Mouse (Mus musculus): ENCODE results near the gene Alg5. TPM values are rescaled to one million over a fixed set of nuclear protein-coding genes. Genes with fewer than 3 reads are reported as not detected.

The Alg5 gene
- polyA plus RNA-seq, 1 experiment, result 41.5 TPM

GRCm38 (mm10) chr3:54717348-54717747 lies 18.0 kb upstream of the Alg5 start:
- Histone ChIP-seq H3K27me3 (ENCODE audit: control insufficient read depth, insufficient read depth, insufficient read length) (no peaks in the 10 kb centered on the region), H3K4me2 (ENCODE audit: low read depth) (no peak overlapping the region), H3K36me3 (ENCODE audit: control insufficient read depth, insufficient read depth) (peaks cover 73% of the 10 kb centered on the region), H3K79me2 (ENCODE audit: control insufficient read depth, insufficient read depth) (no peaks in the 10 kb centered on the region), H3K4me3 (no peak overlapping the region), H3ac (ENCODE audit: control insufficient read depth, insufficient read length) (no peak overlapping the region)
- TF ChIP-seq POLR2A (IDR thresholded peaks at IDR 0.05; ENCODE audit: insufficient read length, low read depth) (no peak), TCF3 (IDR thresholded peaks at IDR 0.05; ENCODE audit: insufficient read length, low read depth) (no peak), E2F4 (IDR thresholded peaks at IDR 0.05; ENCODE audit: insufficient read depth) (no peak), REST (IDR thresholded peaks at IDR 0.05; ENCODE audit: insufficient read depth, insufficient read length) (no peak)

DNA sequence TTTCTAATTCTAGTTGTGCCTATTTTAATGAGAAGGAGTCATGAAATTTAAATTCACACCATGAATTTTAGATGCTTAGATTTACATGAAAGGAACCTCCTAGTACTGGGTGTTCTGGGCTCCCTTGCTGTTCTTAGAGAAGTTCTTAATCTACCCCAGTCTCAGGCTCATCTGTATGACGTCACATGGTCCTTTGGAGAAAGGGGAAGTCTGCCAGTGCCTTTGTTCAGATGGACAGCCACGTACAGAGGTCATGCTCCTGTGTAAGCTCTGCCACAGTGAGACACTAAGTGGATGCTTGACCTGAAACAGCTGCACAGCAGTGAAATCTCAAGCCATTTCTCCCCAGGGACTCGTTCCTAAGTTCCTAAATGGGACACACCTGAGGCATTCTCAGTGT lies 16.4 kb upstream of the Alg5 start:
- no peak for TF ChIP-seq SRF (IDR thresholded peaks at IDR 0.05; ENCODE audit: control insufficient read depth, insufficient read length, low read depth)
- no peak overlapping the region for H3ac ChIP-seq (ENCODE audit: control insufficient read depth, insufficient read length)

DNA sequence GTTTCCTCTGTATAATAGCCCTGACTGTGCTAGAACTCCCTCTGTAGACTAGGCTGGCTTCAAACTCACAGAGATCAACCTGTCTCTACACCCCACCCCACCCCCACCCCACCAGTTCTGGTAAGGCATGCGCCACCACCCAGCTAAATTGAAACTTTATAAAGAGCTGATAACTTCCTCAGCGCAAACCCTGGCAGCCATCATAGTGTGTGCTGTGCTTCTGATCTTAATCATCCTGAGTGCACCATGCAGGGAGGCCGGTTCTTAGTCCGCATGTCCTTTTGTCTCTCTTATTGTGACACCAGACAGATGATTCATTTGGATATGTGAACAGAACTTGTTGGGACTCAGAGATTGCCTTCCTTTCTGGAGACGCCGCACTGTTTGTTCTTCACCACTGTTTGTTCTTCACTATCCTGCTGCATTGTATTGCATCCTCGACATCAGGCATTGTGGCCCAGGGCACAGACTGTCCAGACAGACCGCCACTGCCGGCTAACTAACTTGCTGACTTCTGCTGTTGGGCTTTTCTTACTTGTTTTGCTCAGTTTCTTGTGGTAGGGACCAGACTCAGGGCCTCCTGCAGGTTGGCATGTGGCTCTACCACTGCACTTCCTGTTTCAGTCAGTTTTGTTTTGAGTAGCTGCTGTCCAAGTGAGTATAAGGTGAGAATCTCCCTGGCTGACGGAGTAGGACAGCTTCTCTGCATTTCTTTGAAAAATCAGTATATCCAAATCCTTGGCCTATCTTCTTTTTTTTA lies 11.4 kb upstream of the Alg5 start:
- Histone ChIP-seq H3K27me3 (ENCODE audit: control insufficient read depth, insufficient read depth, insufficient read length) (no peaks in the 10 kb centered on the region), H3K79me2 (ENCODE audit: control insufficient read depth, insufficient read depth) (peaks cover 5% of the 10 kb centered on the region), H3K4me3 (no peak overlapping the region), H3K36me3 (ENCODE audit: control insufficient read depth, insufficient read depth) (peaks cover 41% of the 10 kb centered on the region), H3K4me2 (ENCODE audit: low read depth) (no peak overlapping the region), H3ac (ENCODE audit: control insufficient read depth, insufficient read length) (no peak overlapping the region)
- TF ChIP-seq MYOG (IDR thresholded peaks at IDR 0.05; ENCODE audit: control insufficient read depth in 1 of 3, insufficient read depth in 1 of 3, insufficient read length in 2 of 3, low read depth in 2 of 3), result no peak
- no peak for TF ChIP-seq E2F4 (IDR thresholded peaks at IDR 0.05; ENCODE audit: insufficient read depth)
- no peak for TF ChIP-seq MYOD1 (IDR thresholded peaks at IDR 0.05; ENCODE audit: control insufficient read depth in 1 of 3, insufficient read length in 2 of 3, low read depth in 2 of 3)
- no peak for TF ChIP-seq USF1 (IDR thresholded peaks at IDR 0.05; ENCODE audit: low read depth)
- TF ChIP-seq SRF (IDR thresholded peaks at IDR 0.05; ENCODE audit: control insufficient read depth, insufficient read length, low read depth), result no peak
- TF ChIP-seq REST (IDR thresholded peaks at IDR 0.05; ENCODE audit: insufficient read depth, insufficient read length), result no peak
- TF ChIP-seq TCF3 (IDR thresholded peaks at IDR 0.05; ENCODE audit: insufficient read length, low read depth), result no peak
- no peak for TF ChIP-seq POLR2AphosphoS2 (IDR thresholded peaks at IDR 0.05; ENCODE audit: insufficient read length, low read depth)
- no peak for TF ChIP-seq POLR2A (IDR thresholded peaks at IDR 0.05; ENCODE audit: insufficient read length, low read depth)
- TF ChIP-seq CEBPB (IDR thresholded peaks at IDR 0.05; ENCODE audit: insufficient read depth, poor library complexity, severe bottlenecking), result no peak
- TF ChIP-seq TCF12 (IDR thresholded peaks at IDR 0.05; ENCODE audit: insufficient read depth, poor library complexity, severe bottlenecking), result no peak
- TF ChIP-seq MAX (IDR thresholded peaks at IDR 0.05; ENCODE audit: low read depth), result no peak

More for the DNA sequence above, 16.4 kb upstream of the Alg5 start:
- no peak overlapping the region for H3K4me2 ChIP-seq (ENCODE audit: low read depth)
- no peak overlapping the region for H3K4me3 ChIP-seq
- H3K36me3 ChIP-seq (ENCODE audit: control insufficient read depth, insufficient read depth), result peaks cover 66% of the 10 kb centered on the region
- peaks cover under 1% of the 10 kb centered on the region for H3K79me2 ChIP-seq (ENCODE audit: control insufficient read depth, insufficient read depth)
- no peaks in the 10 kb centered on the region for H3K27me3 ChIP-seq (ENCODE audit: control insufficient read depth, insufficient read depth, insufficient read length)

DNA sequence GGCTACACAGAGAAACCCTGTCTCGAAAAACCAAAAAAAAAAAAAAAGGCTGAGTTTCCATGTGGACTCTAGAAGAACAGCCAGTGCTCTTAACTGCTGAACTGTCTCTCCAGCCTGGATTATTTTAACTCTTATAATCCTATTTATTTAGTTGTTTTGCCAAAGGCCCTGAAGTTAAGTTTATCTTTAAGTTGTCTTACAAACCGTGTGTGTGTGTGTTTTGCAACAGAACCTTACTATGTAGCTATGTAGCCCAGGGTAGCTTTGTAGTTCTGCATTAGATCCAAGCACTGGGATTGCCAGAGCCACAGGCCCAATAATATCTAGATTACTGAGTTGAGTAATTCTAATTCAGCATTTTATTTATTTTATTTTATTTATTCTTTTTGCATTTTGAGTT lies 10.0 kb upstream of the Alg5 start:
- Histone ChIP-seq H3K79me2 (ENCODE audit: control insufficient read depth, insufficient read depth) (peaks cover 5% of the 10 kb centered on the region), H3K4me2 (ENCODE audit: low read depth) (no peak overlapping the region), H3K4me3 (no peak overlapping the region), H3K36me3 (ENCODE audit: control insufficient read depth, insufficient read depth) (peaks cover 47% of the 10 kb centered on the region), H3ac (ENCODE audit: control insufficient read depth, insufficient read length) (no peak overlapping the region), H3K27me3 (ENCODE audit: control insufficient read depth, insufficient read depth, insufficient read length) (no peaks in the 10 kb centered on the region)
- no peak for TF ChIP-seq MAX (IDR thresholded peaks at IDR 0.05; ENCODE audit: low read depth)
- TF ChIP-seq TCF3 (IDR thresholded peaks at IDR 0.05; ENCODE audit: insufficient read length, low read depth), result no peak
- no peak for TF ChIP-seq USF1 (IDR thresholded peaks at IDR 0.05; ENCODE audit: low read depth)
- no peak for TF ChIP-seq CEBPB (IDR thresholded peaks at IDR 0.05; ENCODE audit: insufficient read depth, poor library complexity, severe bottlenecking)
- TF ChIP-seq E2F4 (IDR thresholded peaks at IDR 0.05; ENCODE audit: insufficient read depth), result no peak
- TF ChIP-seq POLR2A (IDR thresholded peaks at IDR 0.05; ENCODE audit: insufficient read length, low read depth), result no peak
- TF ChIP-seq MYOD1 (IDR thresholded peaks at IDR 0.05; ENCODE audit: control insufficient read depth in 1 of 3, insufficient read length in 2 of 3, low read depth in 2 of 3), result no peak
- no peak for TF ChIP-seq SRF (IDR thresholded peaks at IDR 0.05; ENCODE audit: control insufficient read depth, insufficient read length, low read depth)
- no peak for TF ChIP-seq REST (IDR thresholded peaks at IDR 0.05; ENCODE audit: insufficient read depth, insufficient read length)

DNA sequence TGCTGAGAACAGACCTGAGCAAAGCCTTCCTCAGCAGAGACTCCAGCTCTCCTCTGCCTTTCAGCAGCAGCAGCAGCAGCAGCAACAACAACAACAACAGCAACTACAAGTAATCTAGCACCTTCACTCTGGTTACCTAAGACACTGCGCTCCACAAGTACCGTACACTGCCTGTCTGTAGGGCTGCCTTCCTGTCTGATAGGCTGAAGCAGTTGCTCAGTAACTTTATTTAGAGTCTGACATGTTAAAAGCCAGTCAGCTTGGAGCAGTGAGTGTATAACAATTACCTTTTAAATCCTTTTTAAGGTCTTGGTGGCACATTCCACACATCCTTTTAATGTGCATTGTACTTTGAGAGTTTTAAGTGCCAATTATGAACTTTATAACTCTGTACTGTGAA lies 7.8 kb upstream of the Alg5 start:
- Histone ChIP-seq H3ac (ENCODE audit: control insufficient read depth, insufficient read length) (no peak overlapping the region), H3K36me3 (ENCODE audit: control insufficient read depth, insufficient read depth) (peaks cover 49% of the 10 kb centered on the region), H3K79me2 (ENCODE audit: control insufficient read depth, insufficient read depth) (peaks cover 5% of the 10 kb centered on the region), H3K4me3 (no peak overlapping the region), H3K27me3 (ENCODE audit: control insufficient read depth, insufficient read depth, insufficient read length) (no peaks in the 10 kb centered on the region), H3K4me2 (ENCODE audit: low read depth) (no peak overlapping the region)
- TF ChIP-seq POLR2AphosphoS2 (IDR thresholded peaks at IDR 0.05; ENCODE audit: insufficient read length, low read depth) (no peak), TCF3 (IDR thresholded peaks at IDR 0.05; ENCODE audit: insufficient read length, low read depth) (no peak), MYOG (IDR thresholded peaks at IDR 0.05; ENCODE audit: control insufficient read depth in 1 of 3, insufficient read depth in 1 of 3, insufficient read length in 2 of 3, low read depth in 2 of 3) (no peak), USF1 (IDR thresholded peaks at IDR 0.05; ENCODE audit: low read depth) (no peak), MAX (IDR thresholded peaks at IDR 0.05; ENCODE audit: low read depth) (no peak), E2F4 (IDR thresholded peaks at IDR 0.05; ENCODE audit: insufficient read depth) (no peak)

All from myocyte (in vitro differentiated cells).